Mouse (Mus musculus) heart, embryonic 16.5 days (tissue): ENCODE data around the gene Slc41a3. TPM values are rescaled to one million over a fixed set of nuclear protein-coding genes. Genes with fewer than 3 reads are reported as not detected.
A peak's percentile ranks its signal among the peaks of the same experiment; 100 is the strongest.

ENCODE experiments used
- ATAC-seq: fragments of 200-750 bp; cut with Nextera tagmentation; replicated peaks from 2 replicates; pipeline ENCODE4 v1.8.0; 2017; ENCODE audit warnings: moderate number of reproducible peaks; ENCODE audit not compliant: insufficient read depth, low FRiP score; ENCODE audit errors: extremely low read depth
- H3K27ac ChIP-seq: fragments of 300-500 bp; sonication (generic); 2 replicates; pipeline ENCODE4 v1.5.1; 2014; ENCODE audit warnings: mild to moderate bottlenecking, low read length, control low read depth, moderate library complexity
- H3K27me3 ChIP-seq: fragments of 300-500 bp; sonication (generic); 2 replicates; pipeline ENCODE4 v1.6.1; 2014; ENCODE audit warnings: low read length, mixed read lengths; ENCODE audit not compliant: control insufficient read depth, insufficient read depth
- H3K36me3 ChIP-seq: fragments of 300-500 bp; sonication (generic); 2 replicates; pipeline ENCODE4 v1.6.1; 2014; ENCODE audit not compliant: control insufficient read depth, insufficient read depth
- H3K4me1 ChIP-seq: fragments of 300-500 bp; sonication (generic); 2 replicates; pipeline ENCODE4 v1.6.1; 2014; ENCODE audit warnings: low read length, mixed read lengths; ENCODE audit not compliant: control insufficient read depth, insufficient read depth
- H3K4me2 ChIP-seq: fragments of 300-500 bp; sonication (generic); 2 replicates; pipeline ENCODE4 v1.6.1; 2014; ENCODE audit warnings: low read depth, mild to moderate bottlenecking, control low read depth, low read length
- H3K4me3 ChIP-seq: fragments of 300-500 bp; sonication (generic); 2 replicates; pipeline ENCODE4 v1.5.1; 2014; ENCODE audit warnings: mild to moderate bottlenecking, control low read depth, low read length
- H3K9ac ChIP-seq: fragments of 300-500 bp; sonication (generic); 2 replicates; pipeline ENCODE4 v1.6.1; 2014; ENCODE audit warnings: low read length, control low read depth
- H3K9me3 ChIP-seq: fragments of 300-500 bp; sonication (generic); replicated peaks from 2 replicates; pipeline ENCODE4 v1.6.1; 2016; ENCODE audit warnings: low read length; ENCODE audit not compliant: control insufficient read depth
- WGBS: fragments of 180-500 bp; shearing (Covaris S2); extraction: QIAGEN DNeasy Blood & Tissue Kit; methylation state at CpG from one replicate; pipeline ENCODE4 v1.1.7; 2014; 5-methylcytosine and 5-hydroxymethylcytosine counted together
- polyA plus RNA-seq: library from polyadenylated mRNA; unstranded; fragments of >200 nt; fragmentation: Nextera tagmentation; extraction: Ambion mirVana; gene quantifications from 2 replicates; pipeline ENCODE4 v1.2.1, GENCODE M21; 2015

The Slc41a3 gene
- polyA plus RNA-seq, 1 experiment from 2014 or later = 10.0 TPM

DNA sequence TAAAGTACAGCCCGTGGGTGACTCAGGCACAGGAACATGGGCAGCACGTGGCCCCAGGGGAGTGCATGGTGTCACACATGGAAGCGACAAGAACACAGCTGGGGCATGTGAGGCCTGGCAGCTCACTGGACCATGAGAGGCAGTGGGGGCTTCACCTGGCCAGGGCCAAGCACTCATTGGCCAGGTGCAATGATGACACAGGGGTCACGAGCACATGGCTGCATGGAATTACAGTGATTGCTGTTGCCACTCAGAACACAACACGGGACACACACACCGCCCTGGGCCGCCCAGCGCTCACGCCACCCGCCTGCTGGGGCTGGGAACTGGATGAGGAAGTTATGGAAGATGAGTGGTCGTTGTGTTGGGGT, 56.5 kb downstream of the Slc41a3 start:
- Histone ChIP-seq H3K4me2 (no peak overlapping the region), H3K27me3 (no peaks in the 10 kb centered on the region), H3K4me3 (no peak overlapping the region), H3K27ac (peak overlapping the region; percentile 56), H3K9me3 (0 out of 2 replicates have a peak, but pooled peaks cover 2% of the 10 kb centered on the region), H3K4me1 (peaks cover 23% of the 10 kb centered on the region), H3K9ac (no peak overlapping the region), H3K36me3 (peaks cover 26% of the 10 kb centered on the region)
- ATAC-seq = no peak
- WGBS = 79% methylated on average over 11 of the region's 11 CpGs

DNA sequence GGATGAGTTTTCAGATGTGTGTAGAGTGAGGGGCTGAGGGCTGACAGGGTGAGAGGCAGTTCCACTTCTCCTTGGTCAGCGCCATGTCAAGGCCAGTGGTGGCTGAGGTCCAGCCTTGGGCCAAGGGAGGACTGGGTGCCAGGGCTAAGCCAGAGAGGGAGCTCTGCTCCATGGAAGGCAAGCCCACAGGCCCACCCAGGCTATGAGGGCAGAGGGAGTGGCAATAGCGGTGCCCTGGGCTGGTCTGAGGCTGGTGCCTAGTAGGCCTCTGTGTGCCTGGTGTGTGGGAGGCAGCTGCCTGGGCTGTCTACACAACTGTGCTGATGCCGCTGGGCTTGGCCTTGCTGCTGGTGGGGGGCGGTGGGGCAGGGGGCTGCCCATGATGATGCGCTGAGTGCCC, 57.6 kb downstream of the Slc41a3 start:
- Histone ChIP-seq H3K27ac (no peak overlapping the region), H3K36me3 (peaks cover 38% of the 10 kb centered on the region), H3K9me3 (no peaks in the 10 kb centered on the region), H3K4me1 (peaks cover 23% of the 10 kb centered on the region), H3K4me2 (no peak overlapping the region), H3K9ac (no peak overlapping the region), H3K27me3 (no peaks in the 10 kb centered on the region), H3K4me3 (no peak overlapping the region)
- 94% methylated on average over 5 of the region's 5 CpGs for WGBS
- ATAC-seq = no peak

DNA sequence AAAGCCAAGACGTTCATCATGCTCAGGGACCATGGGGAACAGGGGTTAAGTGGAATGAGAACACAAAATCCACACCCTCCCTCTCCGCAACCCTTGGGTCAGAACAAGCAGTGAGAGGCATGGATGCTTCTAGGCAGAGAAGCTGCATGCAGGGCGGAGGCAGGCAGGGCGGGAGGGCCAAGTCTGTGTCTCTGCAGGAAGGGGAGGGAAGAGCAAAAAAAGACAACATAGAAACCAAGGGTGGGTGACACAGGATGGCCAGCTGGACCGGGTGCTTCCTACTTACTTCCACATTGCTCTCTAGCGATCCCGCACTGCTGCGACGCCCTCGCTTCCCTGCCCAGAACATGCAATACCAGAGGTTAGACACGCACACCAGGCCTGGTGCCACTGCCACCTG, 59.2 kb downstream of the Slc41a3 start:
- Histone ChIP-seq H3K27ac (peak overlapping the region; percentile 58), H3K27me3 (no peaks in the 10 kb centered on the region), H3K9me3 (no peaks in the 10 kb centered on the region), H3K9ac (no peak overlapping the region), H3K4me2 (no peak overlapping the region), H3K4me1 (peaks cover 23% of the 10 kb centered on the region), H3K4me3 (no peak overlapping the region), H3K36me3 (peaks cover 53% of the 10 kb centered on the region)
- 67% methylated on average over 11 of the region's 11 CpGs for WGBS
- 0 out of 2 replicates have a peak, but pooled peaks have one; percentile 11 for ATAC-seq

DNA sequence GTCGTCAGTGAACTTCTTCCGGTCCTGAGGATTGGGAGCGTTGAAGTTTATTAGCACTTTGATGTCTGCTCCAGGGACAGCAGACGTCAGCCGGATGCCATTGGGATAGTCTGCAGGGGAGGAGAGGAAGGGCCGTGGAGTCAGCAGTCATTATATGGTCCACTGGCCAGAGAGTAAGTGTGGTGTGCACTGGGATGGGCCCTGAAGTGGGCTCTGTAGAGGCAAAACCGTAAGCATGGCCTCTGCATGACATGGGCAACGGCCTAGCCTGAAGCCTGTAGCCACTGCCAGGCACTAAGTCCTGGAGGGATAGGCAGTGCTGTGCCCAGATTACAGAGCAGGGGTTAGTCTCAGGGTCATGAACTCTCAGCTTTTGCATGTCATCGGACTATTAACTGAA, 64.2 kb downstream of the Slc41a3 start:
- no peak for ATAC-seq
- H3K4me1 ChIP-seq = no peaks in the 10 kb centered on the region
- no peaks in the 10 kb centered on the region for H3K9me3 ChIP-seq
- no peak overlapping the region for H3K27ac ChIP-seq
- WGBS = 84% methylated on average over 9 of the region's 9 CpGs
- no peak overlapping the region for H3K9ac ChIP-seq
- H3K4me2 ChIP-seq = no peak overlapping the region
- H3K27me3 ChIP-seq = no peaks in the 10 kb centered on the region
- H3K4me3 ChIP-seq = no peak overlapping the region
- peaks cover 87% of the 10 kb centered on the region for H3K36me3 ChIP-seq

DNA sequence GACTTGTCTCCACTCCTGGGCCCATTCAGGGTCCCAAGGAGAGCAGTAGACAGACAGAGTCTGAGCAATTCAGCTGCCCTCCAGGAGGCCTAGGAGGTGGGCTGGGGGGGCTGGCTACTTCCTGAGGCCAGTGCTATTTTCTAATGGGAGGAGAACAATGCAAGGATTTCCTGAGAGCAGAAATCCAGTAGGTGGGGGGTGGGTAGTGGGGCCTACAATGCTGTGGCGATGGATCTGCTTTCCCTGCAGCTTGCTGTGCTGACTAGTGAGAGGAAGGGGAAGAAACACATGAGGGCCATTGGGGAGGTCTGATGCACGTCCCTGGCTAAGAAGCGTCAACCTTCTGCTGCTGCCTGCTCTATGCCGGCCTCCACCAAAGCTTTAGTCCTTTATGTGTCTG, 74.2 kb downstream of the Slc41a3 start:
- 72% methylated on average over 4 of the region's 4 CpGs for WGBS
- Histone ChIP-seq H3K9me3 (no peaks in the 10 kb centered on the region), H3K27ac (peak overlapping the region; percentile 78), H3K9ac (no peak overlapping the region), H3K27me3 (no peaks in the 10 kb centered on the region), H3K4me1 (peaks cover 17% of the 10 kb centered on the region; the same call in 1 of the 2 replicates), H3K4me3 (no peak overlapping the region), H3K36me3 (peaks cover 59% of the 10 kb centered on the region), H3K4me2 (no peak overlapping the region)
- ATAC-seq = peak; percentile 68

DNA sequence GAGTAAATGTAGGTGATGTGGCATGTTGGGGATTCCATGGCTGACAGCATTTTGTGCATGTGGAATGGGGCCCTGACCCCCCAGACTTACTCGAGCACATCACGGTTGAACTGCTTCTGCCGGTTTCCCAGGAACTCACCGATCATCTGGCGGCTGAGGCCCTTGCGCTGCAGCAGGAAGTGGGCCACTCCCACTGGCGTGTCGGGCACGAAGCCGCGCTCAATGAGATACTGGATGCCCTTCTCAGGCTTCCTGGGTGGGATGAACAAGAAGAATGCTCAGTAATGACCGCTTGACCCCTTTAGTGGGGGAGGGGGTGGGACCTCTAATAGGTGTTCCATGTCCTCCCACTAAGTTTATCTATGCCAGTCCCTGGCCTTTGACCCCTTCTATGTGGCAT, 75.9 kb downstream of the Slc41a3 start:
- Histone ChIP-seq H3K4me3 (no peak overlapping the region), H3K4me1 (peaks cover 24% of the 10 kb centered on the region), H3K9ac (no peak overlapping the region), H3K27ac (no peak overlapping the region), H3K4me2 (no peak overlapping the region), H3K27me3 (no peaks in the 10 kb centered on the region), H3K36me3 (peaks cover 44% of the 10 kb centered on the region), H3K9me3 (no peaks in the 10 kb centered on the region)
- 74% methylated on average over 12 of the region's 12 CpGs for WGBS
- ATAC-seq = no peak

DNA sequence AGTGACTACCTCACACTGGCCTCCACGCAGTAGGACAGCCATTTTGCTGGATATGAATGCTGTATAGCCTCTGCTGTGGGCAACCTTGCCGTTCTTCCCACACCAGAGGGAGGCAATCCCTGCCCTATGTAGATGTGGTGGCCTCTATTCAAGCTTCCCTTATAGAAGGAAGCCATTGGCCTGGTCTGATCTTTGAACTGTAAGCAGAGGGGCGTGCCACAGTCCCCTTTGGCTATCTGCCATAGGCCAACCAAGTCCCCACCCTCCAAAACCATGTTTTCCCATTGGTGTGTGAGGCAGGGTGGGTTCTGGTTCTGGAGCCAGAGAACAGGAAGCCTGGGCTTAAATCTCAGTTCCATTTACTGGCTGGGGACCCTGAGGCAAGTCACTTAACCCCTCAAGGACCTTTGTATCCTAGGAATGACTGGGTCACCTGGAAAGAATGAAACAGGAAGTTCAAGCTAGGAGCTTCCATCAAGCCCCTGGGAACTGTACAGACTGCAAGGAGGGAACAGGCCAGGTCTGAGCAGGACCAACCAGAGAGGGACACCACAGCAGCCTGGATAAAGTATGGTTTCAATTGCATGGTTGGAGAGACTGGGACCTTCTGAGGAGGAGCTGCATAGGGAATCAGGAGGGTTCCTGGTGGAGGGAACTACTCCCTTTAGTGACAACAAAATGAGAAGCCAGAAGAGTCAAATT, 79.5 kb downstream of the Slc41a3 start:
- Histone ChIP-seq H3K4me3 (no peak overlapping the region), H3K27me3 (no peaks in the 10 kb centered on the region), H3K9me3 (no peaks in the 10 kb centered on the region), H3K27ac (peak overlapping the region; percentile 3; the same call in 1 of the 2 replicates), H3K4me1 (peaks cover 48% of the 10 kb centered on the region), H3K36me3 (peaks cover 19% of the 10 kb centered on the region), H3K9ac (no peak overlapping the region), H3K4me2 (no peak overlapping the region)
- no peak for ATAC-seq
- WGBS = 74% methylated on average over 3 of the region's 3 CpGs

DNA sequence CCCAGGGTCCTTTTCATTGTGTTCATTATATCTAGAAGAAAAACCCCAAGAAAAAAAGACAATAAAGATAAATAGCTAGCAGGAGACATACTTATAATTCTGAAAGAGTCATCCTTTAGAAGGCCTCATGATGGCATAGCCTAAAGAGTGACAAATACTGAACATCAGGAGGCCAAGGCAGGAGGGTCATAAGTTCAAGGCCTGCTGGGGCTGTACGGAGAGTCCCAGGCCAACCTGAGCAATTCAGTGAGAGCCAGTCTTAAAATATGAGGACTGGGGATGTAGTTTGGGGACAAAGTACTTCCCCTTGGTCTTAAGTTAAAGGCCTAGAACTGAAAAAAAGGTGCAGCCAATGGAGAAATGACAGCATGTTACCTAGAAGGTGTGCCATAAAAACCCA, 82.3 kb downstream of the Slc41a3 start:
- no peak overlapping the region for H3K4me3 ChIP-seq
- H3K27me3 ChIP-seq = no peaks in the 10 kb centered on the region
- no peak overlapping the region for H3K27ac ChIP-seq
- H3K36me3 ChIP-seq = peaks cover 24% of the 10 kb centered on the region
- no peak overlapping the region for H3K4me2 ChIP-seq
- peaks cover 51% of the 10 kb centered on the region for H3K4me1 ChIP-seq
- no peak for ATAC-seq
- no peak overlapping the region for H3K9ac ChIP-seq
- no peaks in the 10 kb centered on the region for H3K9me3 ChIP-seq
- 74% methylated on average over 1 of the region's 1 CpGs for WGBS

DNA sequence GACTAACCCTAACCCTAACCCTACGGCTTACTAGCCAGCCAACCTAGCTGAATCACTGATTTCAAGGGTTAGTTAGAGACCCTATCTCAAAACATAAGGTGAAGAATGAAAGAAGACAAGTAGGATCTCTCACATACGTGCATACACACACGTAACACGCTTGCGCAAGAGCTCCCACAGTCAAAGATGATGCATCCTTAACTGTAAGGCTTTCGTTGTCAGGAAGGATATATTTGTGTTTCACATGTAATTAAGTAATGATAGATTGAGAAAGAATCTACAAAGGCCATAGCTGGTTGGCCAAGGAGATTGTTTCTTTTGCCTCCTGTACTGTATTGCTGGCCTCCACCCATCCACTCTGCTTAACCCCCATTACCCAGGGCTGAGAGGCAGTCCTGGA, 83.5 kb downstream of the Slc41a3 start:
- no peak overlapping the region for H3K4me2 ChIP-seq
- H3K27ac ChIP-seq = peak overlapping the region; percentile 91
- H3K9ac ChIP-seq = no peak overlapping the region; the same call in 1 of the 2 replicates
- H3K27me3 ChIP-seq = no peaks in the 10 kb centered on the region
- no peak for ATAC-seq
- peaks cover 30% of the 10 kb centered on the region for H3K36me3 ChIP-seq
- peaks cover 44% of the 10 kb centered on the region for H3K4me1 ChIP-seq
- H3K4me3 ChIP-seq = no peak overlapping the region
- H3K9me3 ChIP-seq = no peaks in the 10 kb centered on the region
- 95% methylated on average over 6 of the region's 6 CpGs for WGBS
